Mouse (Mus musculus): ENCODE results near the gene Rln3.

The Rln3 gene

GRCm38 (mm10) chr8:84065457-84066072 is 20.8 kb upstream of the Rln3 start:
- DNase-seq (ENCODE audit: low read depth, low spot score): no peak

- no peak for DNase-seq (ENCODE audit: low read depth, low spot score)
These were observed 20.2 kb upstream of the Rln3 start, which contains the start of gene Gm10643 for GRCm38 (mm10) chr8:84065037-84065436. Gene Gm10643, minus strand, starts transcription at chr8:84065137.

- no peak for DNase-seq (ENCODE audit: low read depth, low spot score)
These were observed 19.2 kb upstream of the Rln3 start for GRCm38 (mm10) chr8:84063861-84064610.

GRCm38 (mm10) chr8:84060245-84060644 is 15.4 kb upstream of the Rln3 start:
- no peak for DNase-seq (ENCODE audit: low read depth, low spot score)

GRCm38 (mm10) chr8:84059226-84059625 is 14.4 kb upstream of the Rln3 start:
- DNase-seq (ENCODE audit: low read depth, low spot score): no peak

GRCm38 (mm10) chr8:84057827-84058226 is 13.0 kb upstream of the Rln3 start:
- DNase-seq (ENCODE audit: low read depth, low spot score): no peak

GRCm38 (mm10) chr8:84053229-84053628 is 8.4 kb upstream of the Rln3 start:
- DNase-seq (ENCODE audit: low read depth, low spot score): no peak

GRCm38 (mm10) chr8:84052746-84053145 is 7.9 kb upstream of the Rln3 start:
- no peak for DNase-seq (ENCODE audit: low read depth, low spot score)

- DNase-seq (ENCODE audit: low read depth, low spot score): no peak
These were observed 3.4 kb upstream of the Rln3 start for GRCm38 (mm10) chr8:84048171-84048570.

- DNase-seq (ENCODE audit: low read depth, low spot score): no peak
These were observed 1.7 kb upstream of the Rln3 start for GRCm38 (mm10) chr8:84046505-84046904.

- no peak for DNase-seq (ENCODE audit: low read depth, low spot score)
These were observed 697 bp downstream of the Rln3 start for GRCm38 (mm10) chr8:84044103-84044502.

- DNase-seq (ENCODE audit: low read depth, low spot score): no peak
These were observed 1.9 kb downstream of the Rln3 start for GRCm38 (mm10) chr8:84042948-84043342.

GRCm38 (mm10) chr8:84042066-84042947 is 2.5 kb downstream of the Rln3 start, which contains the start of gene Il27ra:
Gene Il27ra, minus strand, starts transcription at chr8:84042589.
- DNase-seq (ENCODE audit: low read depth, low spot score): no peak

GRCm38 (mm10) chr8:84039050-84039449 is 5.8 kb downstream of the Rln3 start:
- DNase-seq (ENCODE audit: low read depth, low spot score): no peak

GRCm38 (mm10) chr8:84038015-84038414 is 6.8 kb downstream of the Rln3 start:
- no peak for DNase-seq (ENCODE audit: low read depth, low spot score)

- DNase-seq (ENCODE audit: low read depth, low spot score): no peak
These were observed 12.0 kb downstream of the Rln3 start for GRCm38 (mm10) chr8:84032777-84033176.

- no peak for DNase-seq (ENCODE audit: low read depth, low spot score)
These were observed 15.5 kb downstream of the Rln3 start for GRCm38 (mm10) chr8:84029272-84029671.

GRCm38 (mm10) chr8:84027449-84027848 is 17.4 kb downstream of the Rln3 start:
- no peak for DNase-seq (ENCODE audit: low read depth, low spot score)

GRCm38 (mm10) chr8:84025863-84026262 is 18.9 kb downstream of the Rln3 start:
- DNase-seq (ENCODE audit: low read depth, low spot score): no peak

- DNase-seq (ENCODE audit: low read depth, low spot score): no peak
These were observed 20.6 kb downstream of the Rln3 start for GRCm38 (mm10) chr8:84024171-84024570.

GRCm38 (mm10) chr8:84023631-84024030 is 21.2 kb downstream of the Rln3 start:
- no peak for DNase-seq (ENCODE audit: low read depth, low spot score)

- DNase-seq (ENCODE audit: low read depth, low spot score): no peak
These were observed 21.7 kb downstream of the Rln3 start for GRCm38 (mm10) chr8:84023085-84023484.

Measured in brain, embryonic 18.5 days (tissue).